Mouse (Mus musculus) lung, adult 18-20 months (tissue): Measurements from ENCODE around the gene Saa4.
"Not testable (repeated sequence)": the region's sequence is repeated elsewhere in the genome, so short reads cannot be mapped to it uniquely, and the experiment has no call there.

Source experiments
- DNase-seq, 2 experiments: peaks; one replicate each; pipeline ENCODE4 v3.0.0; 2022; ENCODE audit warnings: mixed read lengths in 2 of 2

The Saa4 gene

GRCm38 (mm10) chr7:46715600-46715999 lies 16.8 kb downstream of the Saa4 start, which contains the start of gene Saa3:
Saa3 (minus strand) TSS chr7:46715700.
- DNase-seq = no peak

GRCm38 (mm10) chr7:46714518-46714917 lies 17.9 kb downstream of the Saa4 start:
- DNase-seq = peak; percentile 57 to 77

GRCm38 (mm10) chr7:46712250-46712649 lies 20.2 kb downstream of the Saa4 start:
- DNase-seq = no peak

- DNase-seq = peak; percentile 74 to 81
Observed at GRCm38 (mm10) chr7:46710390-46710844, 22.0 kb downstream of the Saa4 start, which contains the start of gene Saal1. Saal1 (minus strand) TSS chr7:46710680.

GRCm38 (mm10) chr7:46700521-46701025 lies 31.8 kb downstream of the Saa4 start:
- DNase-seq = no peak

GRCm38 (mm10) chr7:46696754-46697153 lies 35.6 kb downstream of the Saa4 start:
- DNase-seq = no peak

GRCm38 (mm10) chr7:46686827-46687226 lies 45.6 kb downstream of the Saa4 start:
- DNase-seq = no peak

GRCm38 (mm10) chr7:46680732-46681131 lies 51.7 kb downstream of the Saa4 start:
- DNase-seq = no peak

GRCm38 (mm10) chr7:46679044-46679443 lies 53.4 kb downstream of the Saa4 start:
- DNase-seq = not testable (repeated sequence)

GRCm38 (mm10) chr7:46678417-46678816 lies 54.0 kb downstream of the Saa4 start:
- no peak for DNase-seq
